Mouse (Mus musculus) brain, embryonic 14.5 days (tissue): ENCODE measurements at regions not wholly inside any gene's neighbourhood (a gene's known extent, or its start where the extent isn't known, plus 50 kb on each side); places are given as distances from the start of the nearest gene placed in this dataset.

Experiments used
- CTCF ChIP-seq: fragments of 200-500 bp; IDR thresholded peaks from 2 replicates; pipeline ENCODE4 v1.5.1; 2012; ENCODE audit warnings: inconsistent platforms, mild to moderate bottlenecking, moderate library complexity, borderline replicate concordance; ENCODE audit not compliant: insufficient read depth, insufficient read length; ENCODE audit errors: extremely low read depth
- POLR2A ChIP-seq: fragments of 200-500 bp; IDR thresholded peaks from 2 replicates; pipeline ENCODE4 v1.6.1; 2012; ENCODE audit warnings: mild to moderate bottlenecking, inconsistent platforms, borderline replicate concordance; ENCODE audit not compliant: poor library complexity, insufficient read depth, insufficient read length, severe bottlenecking; ENCODE audit errors: extremely low read depth

DNA sequence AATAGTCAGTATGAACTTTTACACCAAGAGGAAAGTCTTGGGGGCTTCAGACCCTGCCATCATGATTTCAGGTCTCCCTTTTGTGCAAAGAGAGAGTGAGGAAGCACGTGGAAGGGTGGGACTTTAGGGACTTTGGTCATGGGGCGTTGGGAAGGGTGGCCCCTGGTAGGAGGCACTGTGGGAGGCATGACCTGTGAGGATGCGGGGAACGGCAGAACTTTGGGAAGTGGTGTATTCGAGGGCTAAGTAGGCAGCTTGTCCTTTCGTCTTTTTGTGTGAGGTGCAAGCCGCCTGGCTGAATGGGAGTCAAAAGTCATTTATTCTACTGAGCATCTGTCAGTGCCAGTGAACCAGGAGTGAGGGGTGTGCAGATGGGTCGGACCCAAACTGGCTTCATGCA is 52.4 kb upstream of the Slco4a1 start:
- TF ChIP-seq CTCF = no peak
- TF ChIP-seq POLR2A = no peak
